Mouse (Mus musculus) kidney, adult 2 months (tissue): ENCODE results near the gene Kcnh4.

Experiments
- CTCF ChIP-seq: fragments of 200-500 bp; conservative IDR thresholded peaks from 2 replicates; pipeline ENCODE4 v1.5.1; 2011; ENCODE audit warnings: low read depth, mild to moderate bottlenecking, control low read depth, low read length, moderate library complexity, mixed read lengths; ENCODE audit not compliant: insufficient read depth, insufficient read length
- POLR2A ChIP-seq: fragments of 200-500 bp; IDR thresholded peaks from one replicate; pipeline ENCODE4 v1.6.1; 2011; ENCODE audit warnings: low read depth, low read length, control low read depth

GRCm38 (mm10) chr11:100709201-100709810, 50.4 kb downstream of the Kcnh4 start:
- TF ChIP-seq CTCF (no peak), POLR2A (no peak)
